Mouse (Mus musculus) midbrain, postnatal 0 days (tissue): ENCODE results near the gene Cdk4. TPM values are rescaled to one million over a fixed set of nuclear protein-coding genes. Genes with fewer than 3 reads are reported as not detected.
"Not testable (repeated sequence)": the region's sequence is repeated elsewhere in the genome, so short reads cannot be mapped to it uniquely, and the experiment has no call there.

ENCODE experiments used
- ATAC-seq: fragments of 200-750 bp; cut with Nextera tagmentation; 2 replicates; pipeline ENCODE4 v1.8.0; 2017; ENCODE audit warnings: moderate number of reproducible peaks, mild to moderate bottlenecking, moderate TSS enrichment, moderate library complexity; ENCODE audit not compliant: low FRiP score
- DNase-seq: peaks from one replicate; pipeline ENCODE4 v3.0.0-alpha.2; 2015; ENCODE audit warnings: low spot score
- H3K27ac ChIP-seq: fragments of 300-500 bp; sonication (generic); 2 replicates; pipeline ENCODE4 v1.5.1; 2014; ENCODE audit warnings: low read depth, mild to moderate bottlenecking, low read length, mixed read lengths
- H3K27me3 ChIP-seq: fragments of 300-500 bp; sonication (generic); 2 replicates; pipeline ENCODE4 v1.6.1; 2014; ENCODE audit warnings: low read length, control low read depth, mixed read lengths; ENCODE audit not compliant: insufficient read depth
- H3K36me3 ChIP-seq: fragments of 300-500 bp; sonication (generic); 2 replicates; pipeline ENCODE4 v1.6.1; 2014; ENCODE audit warnings: low read length, control low read depth, mixed read lengths; ENCODE audit not compliant: insufficient read depth
- H3K4me1 ChIP-seq: fragments of 300-500 bp; sonication (generic); 2 replicates; pipeline ENCODE4 v1.6.1; 2014; ENCODE audit warnings: mild to moderate bottlenecking, control low read depth, antibody characterized with exemption, low read length, mixed read lengths; ENCODE audit not compliant: insufficient read depth
- H3K4me2 ChIP-seq: fragments of 300-500 bp; sonication (generic); 2 replicates; pipeline ENCODE4 v1.6.1; 2014; ENCODE audit warnings: low read depth, mild to moderate bottlenecking, low read length, mixed read lengths; ENCODE audit not compliant: poor library complexity, severe bottlenecking
- H3K4me3 ChIP-seq: fragments of 300-500 bp; sonication (generic); 2 replicates; pipeline ENCODE4 v1.5.1; 2014; ENCODE audit warnings: low read depth, mild to moderate bottlenecking, low read length, moderate library complexity
- H3K9ac ChIP-seq: fragments of 300-500 bp; sonication (generic); replicated peaks from 2 replicates; pipeline ENCODE4 v1.6.1; 2014; ENCODE audit warnings: mild to moderate bottlenecking, low read length, moderate library complexity, mixed read lengths; ENCODE audit not compliant: poor library complexity, severe bottlenecking
- H3K9me3 ChIP-seq: fragments of 300-500 bp; sonication (generic); 2 replicates; pipeline ENCODE4 v1.6.1; 2016; ENCODE audit warnings: low read length, control low read depth
- CTCF ChIP-seq: IDR thresholded peaks from 2 replicates; pipeline ENCODE4 v1.5.1; 2016; ENCODE audit warnings: antibody characterized with exemption, mild to moderate bottlenecking
- WGBS: fragments of 180-500 bp; shearing (Covaris S2); extraction: QIAGEN DNeasy Blood & Tissue Kit; methylation state at CpG from one replicate; pipeline ENCODE4 v1.1.7; 2014; 5-methylcytosine and 5-hydroxymethylcytosine counted together
- polyA plus RNA-seq: library from polyadenylated mRNA; unstranded; fragments of >200 nt; fragmentation: Nextera tagmentation; extraction: Ambion mirVana; gene quantifications from 2 replicates; pipeline ENCODE4 v1.2.1, GENCODE M21; 2015
- total RNA-seq: library from RNA; depleted of rRNA; stranded (reverse); fragments of >200 nt; gene quantifications from 2 replicates; pipeline ENCODE4 v1.2.3, GENCODE M21; 2014

Cdk4 gene
- total and polyA plus RNA-seq, 2 experiments from 2014 or later, result 311 to 364 TPM

DNA sequence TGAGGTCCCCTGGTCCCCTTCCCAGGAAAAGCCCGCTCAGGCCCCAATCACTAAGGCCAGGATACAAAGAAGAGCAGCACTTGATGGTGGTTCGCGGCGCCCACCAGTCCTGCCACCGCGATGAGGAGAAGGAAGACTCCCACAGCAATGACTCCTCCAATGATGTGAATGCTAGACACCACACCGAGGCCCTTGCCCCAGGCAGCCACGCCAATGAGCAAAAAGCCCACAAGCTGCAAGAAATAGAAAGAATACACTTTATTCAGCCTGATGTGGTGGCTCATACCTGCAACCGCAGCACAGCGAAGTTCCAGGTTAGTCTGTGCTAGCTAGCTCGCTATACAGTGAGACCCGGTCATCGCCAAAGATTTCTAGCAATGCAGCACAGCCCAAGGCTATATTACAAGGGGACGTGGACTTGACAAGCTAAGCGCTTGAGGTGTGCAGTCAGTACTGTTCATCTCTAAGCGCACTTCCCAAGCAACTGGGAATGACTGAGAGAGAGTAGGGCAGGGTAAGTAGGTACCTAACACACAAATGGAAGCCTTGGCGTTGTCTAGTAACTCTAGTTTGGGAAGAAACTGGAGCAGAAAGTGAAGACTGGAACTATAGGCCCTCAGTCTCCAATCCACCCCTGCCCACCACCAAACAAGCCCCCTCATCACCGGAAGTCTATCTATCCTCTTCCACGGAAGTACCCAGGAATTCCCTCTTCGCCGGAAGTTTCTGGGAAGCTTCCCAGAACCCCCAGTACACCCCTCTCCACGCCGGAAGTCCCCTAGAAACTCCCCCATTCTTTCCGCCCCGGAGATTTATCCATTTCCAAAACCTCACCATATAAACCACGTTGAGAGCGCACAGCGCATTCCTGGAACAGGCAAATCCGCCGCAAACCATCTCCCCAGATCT, 6.2 kb downstream of the Cdk4 start:
- no peak for TF ChIP-seq CTCF
- H3K4me1 ChIP-seq, result peaks cover 4% of the 10 kb centered on the region; the same call in 1 of the 2 replicates
- no peaks in the 10 kb centered on the region for H3K27me3 ChIP-seq
- peak overlapping the region; percentile 77 for H3K27ac ChIP-seq
- H3K9me3 ChIP-seq, result no peaks in the 10 kb centered on the region
- peak overlapping the region; percentile 59 for H3K9ac ChIP-seq
- H3K4me2 ChIP-seq, result peak overlapping the region; percentile 87
- DNase-seq (peak; percentile 89), ATAC-seq (peak; percentile 78)
- peak overlapping the region; percentile 45 for H3K4me3 ChIP-seq
- peaks cover 35% of the 10 kb centered on the region for H3K36me3 ChIP-seq
- whole genome bisulfite sequencing, result 6% methylated on average over 30 of the region's 30 CpGs

DNA sequence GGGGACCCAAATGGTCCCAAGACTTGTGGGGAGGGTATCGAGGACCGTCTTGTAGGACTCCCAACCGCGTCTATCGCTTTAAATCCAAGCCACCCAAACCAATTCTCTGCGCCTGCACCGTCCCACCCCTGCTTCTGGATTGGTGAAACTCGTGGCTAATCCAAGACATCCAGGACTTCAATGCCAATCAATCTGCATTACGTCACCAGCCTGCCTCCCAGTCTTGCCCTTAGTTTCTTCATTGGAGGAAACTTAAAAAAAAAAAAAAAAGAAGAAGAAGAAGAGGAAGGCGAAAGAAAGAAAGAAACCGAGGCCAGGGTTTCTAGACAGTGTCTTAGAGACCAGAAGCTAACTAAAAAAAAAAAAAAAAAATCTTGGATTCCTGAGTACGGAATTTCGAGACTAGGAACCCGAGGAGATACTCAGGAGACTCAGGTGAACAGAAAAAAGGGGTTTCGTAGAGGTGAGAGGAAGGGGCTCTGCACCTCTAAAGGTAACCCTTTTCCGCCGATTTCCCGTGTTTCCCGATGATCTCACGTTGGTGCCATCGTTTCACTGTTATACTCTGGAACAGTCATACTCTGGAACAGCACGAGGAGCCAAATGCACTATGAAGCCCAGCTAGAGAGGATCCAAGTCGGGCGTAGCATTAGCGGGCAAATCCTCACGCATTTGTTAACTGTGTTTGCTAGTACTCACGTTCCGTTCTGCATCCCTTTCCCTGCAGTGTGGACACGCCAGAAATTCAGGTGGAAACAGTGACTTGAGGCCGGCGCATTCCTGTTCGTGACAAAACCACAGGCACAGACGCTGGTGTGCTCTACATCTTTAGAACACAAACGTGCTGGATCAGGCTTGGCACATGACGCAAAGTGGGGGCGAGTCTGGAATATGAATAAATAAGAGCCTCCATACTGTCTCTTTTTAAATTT, 7.1 kb downstream of the Cdk4 start, which contains the start of gene Tspan31:
Gene Tspan31 (minus strand): TSS at position 75 of the 932 bp plus-strand sequence.
- Histone ChIP-seq H3K27ac (peak within 1 kb of the TSS; percentile 85), H3K9me3 (no peaks in the 10 kb centered on the region), H3K4me3 (peak within 1 kb of the TSS; percentile 45), H3K9ac (peak within 1 kb of the TSS; percentile 59), H3K4me1 (peaks cover 4% of the 10 kb centered on the region; the same call in 1 of the 2 replicates), H3K27me3 (no peaks in the 10 kb centered on the region), H3K36me3 (peaks cover 28% of the 10 kb centered on the region), H3K4me2 (peak within 1 kb of the TSS; percentile 87)
- ATAC-seq, result peak; percentile 91
- DNase-seq, result peak; percentile 99
- TF ChIP-seq CTCF, result no peak
- under 1% methylated on average over 36 of the region's 36 CpGs for WGBS

DNA sequence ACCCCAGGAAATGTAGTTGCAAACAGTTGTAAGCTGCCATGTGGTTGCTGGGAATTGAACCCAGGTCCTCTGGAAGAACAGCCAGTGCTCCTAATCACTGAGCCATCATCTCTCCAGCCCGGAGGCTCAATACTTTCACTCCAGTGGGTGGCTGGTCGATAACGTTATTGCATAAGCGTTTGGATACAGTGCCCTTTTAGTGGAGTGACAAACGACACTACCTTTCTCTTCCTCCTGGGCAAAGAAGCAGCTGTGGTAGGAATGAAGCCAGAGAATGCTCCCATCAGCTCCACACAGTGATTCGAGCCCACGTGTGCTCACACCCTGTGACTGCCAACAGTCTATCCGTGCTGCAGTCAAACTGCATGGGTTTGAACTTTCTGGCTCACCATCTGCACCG, 7.9 kb downstream of the Cdk4 start:
- no peak for ATAC-seq
- peak overlapping the region; percentile 59; the same call in 1 of the 2 replicates for H3K9ac ChIP-seq

DNA sequence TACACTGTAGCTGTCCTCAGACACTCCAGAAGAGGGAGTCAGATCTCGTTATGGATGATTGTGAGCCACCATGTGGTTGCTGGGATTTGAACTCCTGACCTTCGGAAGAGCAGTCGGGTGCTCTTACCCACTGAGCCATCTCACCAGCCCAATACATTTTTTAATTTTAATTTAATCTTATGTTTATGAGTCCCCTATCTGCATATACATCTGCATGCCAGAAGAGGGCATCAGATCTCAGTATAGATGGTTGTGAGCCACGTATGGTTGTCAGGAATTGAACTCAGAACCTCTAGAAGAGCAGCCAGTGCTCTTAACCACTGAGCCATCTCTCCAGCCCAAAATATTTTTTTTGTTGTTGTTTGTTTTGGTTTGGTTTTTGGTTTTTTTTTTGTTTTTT, 8.9 kb downstream of the Cdk4 start:
- not testable (repeated sequence) for H3K4me1 ChIP-seq, H3K27ac ChIP-seq, H3K4me3 ChIP-seq, H3K27me3 ChIP-seq, ATAC-seq, H3K9me3 ChIP-seq, DNase-seq, H3K9ac ChIP-seq, H3K4me2 ChIP-seq
- peak; percentile 33; the same call in 1 of the 2 replicates for TF ChIP-seq CTCF
- WGBS, result 84% methylated on average over 4 of the region's 4 CpGs
- peaks cover 13% of the 10 kb centered on the region for H3K36me3 ChIP-seq

More for the DNA sequence above, 7.9 kb downstream of the Cdk4 start:
- no peak for TF ChIP-seq CTCF
- H3K36me3 ChIP-seq, result peaks cover 22% of the 10 kb centered on the region
- H3K4me1 ChIP-seq, result peaks cover 8% of the 10 kb centered on the region; the same call in 1 of the 2 replicates
- H3K4me2 ChIP-seq, result peak overlapping the region; percentile 75
- WGBS, result 79% methylated on average over 9 of the region's 9 CpGs
- no peaks in the 10 kb centered on the region for H3K27me3 ChIP-seq
- H3K27ac ChIP-seq, result peak overlapping the region; percentile 85
- no peaks in the 10 kb centered on the region for H3K9me3 ChIP-seq
- DNase-seq, result no peak
- peak overlapping the region; percentile 45 for H3K4me3 ChIP-seq

DNA sequence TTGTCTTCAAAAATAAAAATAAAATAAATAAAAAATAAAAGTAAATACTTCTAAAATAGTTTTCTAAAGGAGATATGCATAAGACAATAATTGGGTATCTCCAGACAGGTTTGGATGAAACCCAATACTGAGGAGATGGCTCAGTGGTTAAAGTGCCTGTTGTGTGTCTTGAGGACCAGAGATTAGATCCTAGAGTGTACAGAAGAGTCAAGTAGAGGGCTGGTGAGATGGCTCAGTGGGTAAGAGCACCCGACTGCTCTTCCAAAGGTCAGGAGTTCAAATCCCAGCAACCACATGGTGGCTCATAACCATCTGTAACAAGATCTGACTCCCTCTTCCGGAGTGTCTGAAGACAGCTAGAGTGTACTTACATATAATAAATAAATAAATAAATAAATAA, 9.6 kb downstream of the Cdk4 start:
- H3K4me3 ChIP-seq, H3K4me1 ChIP-seq, H3K27ac ChIP-seq, H3K4me2 ChIP-seq, H3K36me3 ChIP-seq, H3K9ac ChIP-seq, ATAC-seq, H3K9me3 ChIP-seq, DNase-seq, H3K27me3 ChIP-seq: not testable (repeated sequence)
- WGBS, result 75% methylated on average over 2 of the region's 2 CpGs
